In the genomic region with DNA sequence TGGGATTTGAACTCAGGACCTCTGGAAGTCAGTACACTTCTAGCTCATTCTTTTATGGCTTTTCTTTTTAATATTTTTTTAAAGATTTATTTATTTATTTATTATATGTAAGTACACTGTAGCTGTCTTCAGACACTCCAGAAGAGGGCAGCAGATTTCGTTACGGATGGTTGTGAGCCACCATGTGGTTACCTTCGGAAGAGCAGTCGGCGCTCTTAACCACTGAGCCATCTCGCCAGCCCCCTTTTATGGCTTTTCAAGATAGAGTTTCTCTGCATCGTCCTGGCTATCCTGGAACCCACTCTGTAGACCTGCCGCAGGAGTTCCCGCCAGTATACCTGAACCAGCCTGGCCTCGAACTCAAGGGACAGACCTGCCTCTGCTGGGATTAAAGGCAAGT, we compare ENCODE assay signal across 8 mouse cellular contexts. TPM values are rescaled to one million over a fixed set of nuclear protein-coding genes. Genes with fewer than 3 reads are reported as not detected.
DNase-seq lines count a peak whose midpoint lies in the region; ATAC-seq and TF ChIP-seq lines count a peak whose summit lies in the region.
"Not testable (repeated sequence)": the region's sequence is repeated elsewhere in the genome, so short reads cannot be mapped to it uniquely, and the experiment has no call there.

No protein-coding gene starts in this region.

- not testable (repeated sequence) for H3K27ac ChIP-seq in cortical plate, adult 2 months (ENCODE audit: insufficient read depth, low read length); heart, embryonic 13.5 days (replicated peaks); kidney, embryonic 15.5 days; liver, embryonic 15.5 days (replicated peaks); midbrain, embryonic 10.5 days (replicated peaks); stomach, embryonic 16.5 days (ENCODE audit: low read length)

- 81% methylated on average over 10 of the region's 10 CpGs for WGBS in heart, embryonic 13.5 days
- WGBS in kidney, embryonic 15.5 days: 87% methylated on average over 10 of the region's 10 CpGs
- WGBS in liver, embryonic 15.5 days (ENCODE audit: insufficient replicate concordance): 32% methylated on average over 10 of the region's 10 CpGs
- 91% methylated on average over 10 of the region's 10 CpGs for WGBS in midbrain, embryonic 10.5 days
- 87% methylated on average over 10 of the region's 10 CpGs for WGBS in stomach, embryonic 16.5 days

- DNase-seq in 3T3-L1 (ENCODE audit: low read depth, low spot score): peak; percentile 52
- not testable (repeated sequence) for DNase-seq in G1E (ENCODE audit: low spot score); midbrain, embryonic 10.5 days (ENCODE audit: low spot score)

- peak overlapping the region; percentile 68 for H3K4me2 ChIP-seq in heart, embryonic 13.5 days
- H3K4me2 ChIP-seq in kidney, embryonic 15.5 days: peak overlapping the region; percentile 58
- peak overlapping the region; percentile 77 for H3K4me2 ChIP-seq in liver, embryonic 15.5 days
- peak overlapping the region; percentile 54; the same call in 1 of the 2 replicates for H3K4me2 ChIP-seq in stomach, embryonic 16.5 days (ENCODE audit: low read depth, low read length)

- peaks cover 37% of the 10 kb centered on the region for H3K36me3 ChIP-seq in G1E (replicated peaks)
- H3K36me3 ChIP-seq in heart, embryonic 13.5 days: peaks cover 17% of the 10 kb centered on the region
- peaks cover 10% of the 10 kb centered on the region; the same call in 1 of the 2 replicates for H3K36me3 ChIP-seq in kidney, embryonic 15.5 days
- not testable (repeated sequence) for H3K36me3 ChIP-seq in liver, embryonic 15.5 days (replicated peaks); stomach, embryonic 16.5 days (ENCODE audit: control insufficient read depth, insufficient read depth, low read length)
- peaks cover 21% of the 10 kb centered on the region for H3K36me3 ChIP-seq in midbrain, embryonic 10.5 days

- H3K4me1 ChIP-seq in G1E (ENCODE audit: insufficient read depth, low read depth, low read length); cortical plate, adult 2 months (ENCODE audit: control insufficient read depth, insufficient read depth, low read length); heart, embryonic 13.5 days; kidney, embryonic 15.5 days; liver, embryonic 15.5 days (replicated peaks); midbrain, embryonic 10.5 days; stomach, embryonic 16.5 days (ENCODE audit: control insufficient read depth, insufficient read depth, low read length): not testable (repeated sequence)

- H3K9me3 ChIP-seq in G1E (replicated peaks); heart, embryonic 13.5 days; kidney, embryonic 15.5 days (replicated peaks); liver, embryonic 15.5 days (replicated peaks); midbrain, embryonic 10.5 days (replicated peaks); stomach, embryonic 16.5 days (replicated peaks; ENCODE audit: control insufficient read depth, low read length): not testable (repeated sequence)

- H3K9ac ChIP-seq in heart, embryonic 13.5 days; kidney, embryonic 15.5 days; stomach, embryonic 16.5 days (ENCODE audit: low read length): not testable (repeated sequence)
- 0 out of 2 replicates have a peak overlapping the region, but pooled peaks have one; percentile 12 for H3K9ac ChIP-seq in liver, embryonic 15.5 days

- not testable (repeated sequence) for ATAC-seq in G1E (ENCODE audit: extremely low read depth, insufficient number of reproducible peaks, low FRiP score, poor library complexity, severe bottlenecking); heart, embryonic 13.5 days (ENCODE audit: extremely low read depth, insufficient number of reproducible peaks, low FRiP score, low TSS enrichment); kidney, embryonic 15.5 days (replicated peaks; ENCODE audit: low FRiP score); liver, embryonic 15.5 days (ENCODE audit: insufficient read depth); stomach, embryonic 16.5 days (ENCODE audit: insufficient read depth, low FRiP score)

- not testable (repeated sequence) for TF ChIP-seq CTCF in G1E (IDR thresholded peaks at IDR 0.05; ENCODE audit: low read depth, low read length)
- TF ChIP-seq CTCF in cortical plate, adult 2 months (IDR thresholded peaks at IDR 0.05; ENCODE audit: extremely low read depth, insufficient read depth, low read length): 0 out of 2 replicates have a peak, but pooled peaks have one; percentile 0

- not testable (repeated sequence) for H3K27me3 ChIP-seq in G1E (ENCODE audit: insufficient read depth, low read length); heart, embryonic 13.5 days (replicated peaks); kidney, embryonic 15.5 days; liver, embryonic 15.5 days; midbrain, embryonic 10.5 days (ENCODE audit: low read depth, poor library complexity, severe bottlenecking); stomach, embryonic 16.5 days (ENCODE audit: control insufficient read depth, insufficient read depth, low read length)

- not testable (repeated sequence) for TF ChIP-seq POLR2A in cortical plate, adult 2 months (IDR thresholded peaks at IDR 0.05; ENCODE audit: extremely low read depth, insufficient read depth, low read length)

- H3K4me3 ChIP-seq in G1E (ENCODE audit: low read depth, low read length): peak overlapping the region; percentile 73
- not testable (repeated sequence) for H3K4me3 ChIP-seq in cortical plate, adult 2 months (ENCODE audit: insufficient read depth, low read length); stomach, embryonic 16.5 days (replicated peaks; ENCODE audit: low read length)
- H3K4me3 ChIP-seq in heart, embryonic 13.5 days: peak overlapping the region; percentile 70
- H3K4me3 ChIP-seq in kidney, embryonic 15.5 days (replicated peaks): peak overlapping the region; percentile 56; the same call in 1 of the 2 replicates
- peak overlapping the region; percentile 67 for H3K4me3 ChIP-seq in liver, embryonic 15.5 days (replicated peaks)
- H3K4me3 ChIP-seq in midbrain, embryonic 10.5 days: peak overlapping the region; percentile 69

RNA-seq across cellular contexts. Expression of a gene that starts 1.9 kb away (rescaled TPM):
- 28.7 and 31.9 TPM in 2 replicates for total RNA-seq in G1E (2014; fragmentation: Nextera tagmentation)
- total RNA-seq in G1E (2017): 176 and 206 TPM in 2 replicates
- polyA plus RNA-seq in G1E (2012): 4.8 and 6.5 TPM in 2 replicates
- polyA plus RNA-seq in cortical plate, adult 2 months (2012; rRNA removed): 14.8 and 17.0 TPM in 2 replicates
- polyA plus RNA-seq in heart, embryonic 13.5 days (2015; fragmentation: Nextera tagmentation; extraction: Ambion mirVana): 69.2 and 78.0 TPM in 2 replicates
- polyA plus RNA-seq in kidney, embryonic 15.5 days (2015; fragmentation: Nextera tagmentation; extraction: Ambion mirVana): 85.7 and 94.1 TPM in 2 replicates
- 71.0 and 76.1 TPM in 2 replicates for polyA plus RNA-seq in liver, embryonic 15.5 days (2015; fragmentation: Nextera tagmentation; extraction: Ambion mirVana)
- 83.6 and 105 TPM in 2 replicates for polyA plus RNA-seq in midbrain, embryonic 10.5 days (2016; fragmentation: Nextera tagmentation; extraction: Ambion mirVana)
- polyA plus RNA-seq in stomach, embryonic 16.5 days (2015; fragmentation: Nextera tagmentation; extraction: Ambion mirVana): 84.0 and 87.3 TPM in 2 replicates

RNA-seq across cellular contexts. Expression of a gene that starts 43.6 kb away (rescaled TPM):
- 46.2 and 48.8 TPM in 2 replicates for total RNA-seq in G1E (2014; fragmentation: Nextera tagmentation)
- 43.5 and 62.8 TPM in 2 replicates for total RNA-seq in G1E (2017)
- polyA plus RNA-seq in G1E (2012): 4.9 and 10.9 TPM in 2 replicates
- polyA plus RNA-seq in cortical plate, adult 2 months (2012; rRNA removed): 0.94 and 1.5 TPM in 2 replicates
- polyA plus RNA-seq in heart, embryonic 13.5 days (2015; fragmentation: Nextera tagmentation; extraction: Ambion mirVana): 1.4 and 2.2 TPM in 2 replicates
- polyA plus RNA-seq in kidney, embryonic 15.5 days (2015; fragmentation: Nextera tagmentation; extraction: Ambion mirVana): 1.1 TPM in 2 replicates
- polyA plus RNA-seq in liver, embryonic 15.5 days (2015; fragmentation: Nextera tagmentation; extraction: Ambion mirVana): 12.9 and 15.1 TPM in 2 replicates
- polyA plus RNA-seq in midbrain, embryonic 10.5 days (2016; fragmentation: Nextera tagmentation; extraction: Ambion mirVana): 1.0 and 1.3 TPM in 2 replicates
- polyA plus RNA-seq in stomach, embryonic 16.5 days (2015; fragmentation: Nextera tagmentation; extraction: Ambion mirVana): 1.9 and 3.0 TPM in 2 replicates

RNA-seq across cellular contexts. Expression of a gene that starts 45.7 kb away (rescaled TPM):
- 580 and 621 TPM in 2 replicates for total RNA-seq in G1E (2014; fragmentation: Nextera tagmentation)
- total RNA-seq in G1E (2017): 2,759 and 2,840 TPM in 2 replicates
- 125 and 151 TPM in 2 replicates for polyA plus RNA-seq in G1E (2012)
- 541 and 586 TPM in 2 replicates for polyA plus RNA-seq in cortical plate, adult 2 months (2012; rRNA removed)
- 261 and 287 TPM in 2 replicates for polyA plus RNA-seq in heart, embryonic 13.5 days (2015; fragmentation: Nextera tagmentation; extraction: Ambion mirVana)
- 426 and 524 TPM in 2 replicates for polyA plus RNA-seq in kidney, embryonic 15.5 days (2015; fragmentation: Nextera tagmentation; extraction: Ambion mirVana)
- 193 and 254 TPM in 2 replicates for polyA plus RNA-seq in liver, embryonic 15.5 days (2015; fragmentation: Nextera tagmentation; extraction: Ambion mirVana)
- polyA plus RNA-seq in midbrain, embryonic 10.5 days (2016; fragmentation: Nextera tagmentation; extraction: Ambion mirVana): 260 and 328 TPM in 2 replicates
- polyA plus RNA-seq in stomach, embryonic 16.5 days (2015; fragmentation: Nextera tagmentation; extraction: Ambion mirVana): 322 and 424 TPM in 2 replicates
